In the genomic region with DNA sequence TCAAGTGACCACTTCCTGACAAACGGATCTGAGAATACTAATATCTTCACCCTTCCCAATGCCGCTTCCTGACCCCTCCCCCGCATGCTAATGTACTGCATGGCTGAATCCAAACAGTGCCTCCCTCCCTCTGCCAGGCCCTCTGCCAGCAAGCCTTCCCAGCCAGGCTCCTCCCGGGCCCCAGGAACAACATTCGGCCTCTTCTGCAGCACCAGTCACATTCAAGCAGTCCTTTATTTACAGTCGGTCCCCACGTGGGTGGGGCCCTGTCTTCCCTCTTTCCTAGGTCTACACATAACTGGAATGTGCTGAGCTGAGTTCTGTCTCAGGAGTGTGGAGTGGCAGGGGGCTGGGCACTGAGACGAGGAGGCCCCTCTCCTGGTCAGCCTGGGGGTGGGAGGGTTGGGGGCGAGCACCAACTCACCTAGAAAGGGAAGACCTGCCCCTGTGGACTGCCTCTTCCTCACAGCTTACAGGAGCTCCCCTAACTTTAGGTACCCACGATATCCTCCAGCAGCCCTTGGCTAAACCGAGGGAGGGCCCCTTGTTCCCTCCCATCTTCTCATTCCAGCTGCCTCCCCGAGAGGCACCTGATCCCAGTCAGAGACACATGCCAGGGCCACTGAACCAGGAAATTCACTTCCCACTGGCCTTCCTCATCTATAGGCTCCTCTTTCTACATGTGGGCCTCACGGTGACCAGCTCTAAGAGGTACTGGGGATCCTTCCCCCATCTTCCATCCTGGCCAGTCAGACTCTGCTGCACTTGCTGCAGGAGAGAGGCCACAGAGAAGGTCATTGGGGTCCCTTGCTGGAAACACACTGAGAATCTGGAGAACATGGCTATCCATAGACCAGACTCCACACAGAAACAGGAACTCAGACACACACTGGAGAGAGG, we compare ENCODE assay signal across 7 mouse cellular contexts. TPM values are rescaled to one million over a fixed set of nuclear protein-coding genes. Genes with fewer than 3 reads are reported as not detected.
DNase-seq lines count a peak whose midpoint lies in the region; ATAC-seq and TF ChIP-seq lines count a peak whose summit lies in the region.

No protein-coding gene starts in this region.

- WGBS in embryonic facial prominence, embryonic 11.5 days = 18% methylated on average over 13 of the region's 13 CpGs
- WGBS in heart, embryonic 11.5 days (ENCODE audit: insufficient replicate concordance) = 6% methylated on average over 13 of the region's 13 CpGs
- WGBS in kidney, embryonic 14.5 days = 3% methylated on average over 13 of the region's 13 CpGs
- WGBS in midbrain, postnatal 0 days = 9% methylated on average over 12 of the region's 13 CpGs

- no peak for TF ChIP-seq POLR2A in bone marrow macrophage, adult 2 months (IDR thresholded peaks at IDR 0.05; ENCODE audit: borderline replicate concordance, low read depth, low read length)

- H3K4me2 ChIP-seq in embryonic facial prominence, embryonic 11.5 days (ENCODE audit: low read depth, low read length) = no peak overlapping the region; the same call in 1 of the 2 replicates
- peak overlapping the region; percentile 74 for H3K4me2 ChIP-seq in heart, embryonic 11.5 days
- peak overlapping the region; percentile 70 for H3K4me2 ChIP-seq in kidney, embryonic 14.5 days (replicated peaks; ENCODE audit: low read depth, low read length)
- peak overlapping the region; percentile 15 for H3K4me2 ChIP-seq in midbrain, postnatal 0 days (ENCODE audit: low read depth, low read length, poor library complexity, severe bottlenecking)

- H3K4me3 ChIP-seq in bone marrow macrophage, adult 2 months (ENCODE audit: insufficient read depth, low read length) = 0 out of 2 replicates have a peak overlapping the region, but pooled peaks have one; percentile 5
- no peak overlapping the region for H3K4me3 ChIP-seq in embryonic facial prominence, embryonic 11.5 days (ENCODE audit: low read depth, low read length)
- H3K4me3 ChIP-seq in heart, embryonic 11.5 days (ENCODE audit: low read depth, low read length) = peak overlapping the region; percentile 8; the same call in 1 of the 2 replicates
- H3K4me3 ChIP-seq in kidney, embryonic 14.5 days (ENCODE audit: low read length) = no peak overlapping the region
- H3K4me3 ChIP-seq in midbrain, postnatal 0 days (ENCODE audit: low read depth, low read length) = no peak overlapping the region

- no peak for TF ChIP-seq CTCF in bone marrow macrophage, adult 2 months (IDR thresholded peaks at IDR 0.05; ENCODE audit: low read depth, low read length)
- TF ChIP-seq CTCF in midbrain, postnatal 0 days (IDR thresholded peaks at IDR 0.05) = no peak

- H3K9ac ChIP-seq in embryonic facial prominence, embryonic 11.5 days (replicated peaks; ENCODE audit: low read length) = no peak overlapping the region
- H3K9ac ChIP-seq in heart, embryonic 11.5 days (ENCODE audit: low read depth, low read length) = no peak overlapping the region
- H3K9ac ChIP-seq in kidney, embryonic 14.5 days (ENCODE audit: low read depth, low read length) = peak overlapping the region; percentile 24; the same call in 1 of the 2 replicates
- H3K9ac ChIP-seq in midbrain, postnatal 0 days (replicated peaks; ENCODE audit: low read length, poor library complexity, severe bottlenecking) = peak overlapping the region; percentile 44; the same call in 1 of the 2 replicates

- peaks cover 3% of the 10 kb centered on the region; the same call in 1 of the 2 replicates for H3K36me3 ChIP-seq in embryonic facial prominence, embryonic 11.5 days (replicated peaks; ENCODE audit: control insufficient read depth, insufficient read depth, low read depth, low read length)
- no peaks in the 10 kb centered on the region for H3K36me3 ChIP-seq in heart, embryonic 11.5 days (ENCODE audit: control insufficient read depth, insufficient read depth, low read length)
- H3K36me3 ChIP-seq in kidney, embryonic 14.5 days (ENCODE audit: control insufficient read depth, insufficient read depth, low read length) = peaks cover 15% of the 10 kb centered on the region; the same call in 1 of the 2 replicates
- H3K36me3 ChIP-seq in midbrain, postnatal 0 days (ENCODE audit: insufficient read depth, low read length) = no peaks in the 10 kb centered on the region

- H3K27ac ChIP-seq in bone marrow macrophage, adult 2 months (ENCODE audit: insufficient read depth, low read depth, low read length) = peak overlapping the region; percentile 70
- H3K27ac ChIP-seq in embryonic facial prominence, embryonic 11.5 days (replicated peaks; ENCODE audit: low read depth, low read length) = 0 out of 2 replicates have a peak overlapping the region, but pooled peaks have one; percentile 32
- peak overlapping the region; percentile 88 for H3K27ac ChIP-seq in heart, embryonic 11.5 days (ENCODE audit: low read depth, low read length)
- H3K27ac ChIP-seq in kidney, embryonic 14.5 days (ENCODE audit: low read depth, low read length) = peak overlapping the region; percentile 83
- no peak overlapping the region; the same call in 1 of the 2 replicates for H3K27ac ChIP-seq in midbrain, postnatal 0 days (ENCODE audit: low read depth, low read length)

- ATAC-seq in embryonic facial prominence, embryonic 11.5 days (replicated peaks; ENCODE audit: insufficient number of reproducible peaks, low FRiP score, low TSS enrichment, low read depth) = no peak
- peak; percentile 44; the same call in 1 of the 2 replicates for ATAC-seq in heart, embryonic 11.5 days (replicated peaks; ENCODE audit: insufficient number of reproducible peaks, low FRiP score, low TSS enrichment)
- peak; percentile 76 for ATAC-seq in kidney, embryonic 14.5 days (ENCODE audit: low FRiP score, low TSS enrichment)
- ATAC-seq in midbrain, postnatal 0 days (ENCODE audit: low FRiP score) = no peak

- no peaks in the 10 kb centered on the region for H3K9me3 ChIP-seq in embryonic facial prominence, embryonic 11.5 days (replicated peaks; ENCODE audit: control insufficient read depth, low read length)
- no peaks in the 10 kb centered on the region for H3K9me3 ChIP-seq in heart, embryonic 11.5 days (replicated peaks; ENCODE audit: control insufficient read depth, low read length)
- H3K9me3 ChIP-seq in kidney, embryonic 14.5 days (ENCODE audit: control insufficient read depth, low read length) = no peaks in the 10 kb centered on the region
- H3K9me3 ChIP-seq in midbrain, postnatal 0 days (ENCODE audit: low read length) = no peaks in the 10 kb centered on the region

- no peaks in the 10 kb centered on the region for H3K27me3 ChIP-seq in embryonic facial prominence, embryonic 11.5 days (ENCODE audit: control insufficient read depth, insufficient read depth, low read length)
- H3K27me3 ChIP-seq in heart, embryonic 11.5 days (ENCODE audit: control insufficient read depth, insufficient read depth, low read length) = no peaks in the 10 kb centered on the region
- no peaks in the 10 kb centered on the region for H3K27me3 ChIP-seq in kidney, embryonic 14.5 days (ENCODE audit: control insufficient read depth, insufficient read depth, low read length)
- no peaks in the 10 kb centered on the region for H3K27me3 ChIP-seq in midbrain, postnatal 0 days (ENCODE audit: insufficient read depth, low read length)

- H3K4me1 ChIP-seq in bone marrow macrophage, adult 2 months (ENCODE audit: control insufficient read depth, insufficient read depth, low read length) = peaks cover 77% of the 10 kb centered on the region
- peaks cover 14% of the 10 kb centered on the region for H3K4me1 ChIP-seq in embryonic facial prominence, embryonic 11.5 days (ENCODE audit: control insufficient read depth, insufficient read depth, low read length)
- H3K4me1 ChIP-seq in heart, embryonic 11.5 days (ENCODE audit: control insufficient read depth, insufficient read depth, low read length) = peaks cover 77% of the 10 kb centered on the region
- H3K4me1 ChIP-seq in kidney, embryonic 14.5 days (ENCODE audit: control insufficient read depth, insufficient read depth, low read length) = peaks cover 63% of the 10 kb centered on the region
- H3K4me1 ChIP-seq in midbrain, postnatal 0 days (ENCODE audit: insufficient read depth, low read length) = peaks cover 31% of the 10 kb centered on the region

- peak; percentile 38 for DNase-seq in embryonic facial prominence, embryonic 11.5 days (ENCODE audit: low spot score)
- peak; percentile 54 for DNase-seq in liver
- DNase-seq in midbrain, postnatal 0 days (ENCODE audit: low spot score) = peak; percentile 81
- DNase-seq in urinary bladder, postnatal 25 days (ENCODE audit: low spot score) = peak; percentile 61

RNA-seq across cellular contexts. Expression of a gene that starts 15.2 kb away (rescaled TPM):
- polyA plus RNA-seq in bone marrow macrophage, adult 2 months (2012; ENCODE audit: insufficient read depth, insufficient read length, missing spikeins) = 46.8 and 46.9 TPM in 2 replicates
- 24.3 and 27.9 TPM in 2 replicates for polyA plus RNA-seq in embryonic facial prominence, embryonic 11.5 days (2014; fragmentation: Nextera tagmentation; extraction: Ambion mirVana)
- polyA plus RNA-seq in heart, embryonic 11.5 days (2014; fragmentation: Nextera tagmentation; extraction: Ambion mirVana) = 25.0 and 30.3 TPM in 2 replicates
- polyA plus RNA-seq in kidney, embryonic 14.5 days (2014; fragmentation: Nextera tagmentation; extraction: Ambion mirVana) = 48.6 and 54.9 TPM in 2 replicates
- 32.0 and 38.3 TPM in 2 replicates for total RNA-seq in midbrain, postnatal 0 days (2014; rRNA removed)
- polyA plus RNA-seq in midbrain, postnatal 0 days (2015; fragmentation: Nextera tagmentation; extraction: Ambion mirVana) = 45.3 and 48.5 TPM in 2 replicates

Comparison
In these comparisons a context has a peak if more than half of its experiments do, and no peak if none do; other contexts are left out.
1. H3K4me3 ChIP-seq: peak in bone marrow macrophage, adult 2 months (single experiment) and heart, embryonic 11.5 days (single experiment); none in embryonic facial prominence, embryonic 11.5 days (single experiment), kidney, embryonic 14.5 days (single experiment) and midbrain, postnatal 0 days (single experiment).
2. ATAC-seq: peak in heart, embryonic 11.5 days (single experiment) and kidney, embryonic 14.5 days (single experiment); none in embryonic facial prominence, embryonic 11.5 days (single experiment) and midbrain, postnatal 0 days (single experiment).
3. H3K9ac ChIP-seq: peak in kidney, embryonic 14.5 days (single experiment) and midbrain, postnatal 0 days (single experiment); none in embryonic facial prominence, embryonic 11.5 days (single experiment) and heart, embryonic 11.5 days (single experiment).
4. Peak in every context shown above with its lines, with median percentiles within 50 percentile points of each other: DNase-seq.